Mouse (Mus musculus) granulocyte monocyte progenitor cell, adult 5-6 weeks (primary cell): ENCODE results near the gene Xab2. TPM values are rescaled to one million over a fixed set of nuclear protein-coding genes. Genes with fewer than 3 reads are reported as not detected.
"Not testable (repeated sequence)": the region's sequence is repeated elsewhere in the genome, so short reads cannot be mapped to it uniquely, and the experiment has no call there.

Experiments
- ATAC-seq: replicated peaks from 2 replicates; pipeline ENCODE4 v1.8.0; 2016; ENCODE audit warnings: mild to moderate bottlenecking, moderate TSS enrichment, inconsistent platforms; ENCODE audit not compliant: poor library complexity, severe bottlenecking
- total RNA-seq, 2 experiments: library from RNA; stranded (forward) in 1 of 2; stranded (reverse) in 1 of 2; fragments of 200-712, 200-1000 nt in 1 of 2; fragments of >200 nt in 1 of 2; fragmentation: Nextera tagmentation in 1 of 2; gene quantifications; 2 replicates each; pipeline ENCODE4 v1.2.3; 2014 to 2017

The Xab2 gene
- total RNA-seq, 2 experiments from 2014 or later = 35.2 to 51.3 TPM

DNA sequence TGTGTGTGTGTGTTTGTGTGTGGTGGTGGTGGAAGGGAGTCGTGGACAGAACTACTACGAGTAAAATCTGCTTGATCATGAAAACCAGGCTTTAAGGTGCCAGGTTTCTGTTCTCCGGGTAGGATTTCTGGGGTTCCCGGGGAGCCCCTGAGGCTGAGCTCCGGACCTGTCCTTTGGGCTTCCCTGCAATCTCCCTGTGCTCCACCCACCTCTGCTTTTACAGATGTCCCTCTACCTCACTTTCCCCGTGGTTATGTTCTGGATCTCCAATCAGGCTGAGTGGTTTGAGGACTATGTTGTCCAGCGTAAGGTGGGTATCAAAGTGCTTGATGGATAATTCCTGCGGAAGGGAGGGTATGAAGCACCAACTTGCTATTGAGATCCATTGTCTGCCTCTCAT, 1.0 kb upstream of the Xab2 start:
- ATAC-seq = no peak

DNA sequence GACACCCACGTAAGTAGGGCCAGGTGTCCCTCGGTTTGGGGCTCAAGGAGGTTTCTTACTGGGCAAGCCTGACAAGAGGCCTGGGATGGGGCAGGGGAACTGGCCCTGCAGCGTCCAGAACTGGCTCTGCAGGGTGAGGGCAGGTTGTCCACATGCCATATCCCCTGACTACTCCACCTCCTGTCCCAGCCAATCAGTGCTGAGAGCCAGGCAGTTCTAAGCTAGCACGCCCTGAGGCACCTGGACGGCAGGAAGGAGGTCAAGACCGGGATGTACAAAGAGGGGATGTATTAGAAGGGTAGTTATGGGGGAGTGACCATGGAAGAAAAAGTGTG, 11.3 kb downstream of the Xab2 start:
- ATAC-seq = no peak

DNA sequence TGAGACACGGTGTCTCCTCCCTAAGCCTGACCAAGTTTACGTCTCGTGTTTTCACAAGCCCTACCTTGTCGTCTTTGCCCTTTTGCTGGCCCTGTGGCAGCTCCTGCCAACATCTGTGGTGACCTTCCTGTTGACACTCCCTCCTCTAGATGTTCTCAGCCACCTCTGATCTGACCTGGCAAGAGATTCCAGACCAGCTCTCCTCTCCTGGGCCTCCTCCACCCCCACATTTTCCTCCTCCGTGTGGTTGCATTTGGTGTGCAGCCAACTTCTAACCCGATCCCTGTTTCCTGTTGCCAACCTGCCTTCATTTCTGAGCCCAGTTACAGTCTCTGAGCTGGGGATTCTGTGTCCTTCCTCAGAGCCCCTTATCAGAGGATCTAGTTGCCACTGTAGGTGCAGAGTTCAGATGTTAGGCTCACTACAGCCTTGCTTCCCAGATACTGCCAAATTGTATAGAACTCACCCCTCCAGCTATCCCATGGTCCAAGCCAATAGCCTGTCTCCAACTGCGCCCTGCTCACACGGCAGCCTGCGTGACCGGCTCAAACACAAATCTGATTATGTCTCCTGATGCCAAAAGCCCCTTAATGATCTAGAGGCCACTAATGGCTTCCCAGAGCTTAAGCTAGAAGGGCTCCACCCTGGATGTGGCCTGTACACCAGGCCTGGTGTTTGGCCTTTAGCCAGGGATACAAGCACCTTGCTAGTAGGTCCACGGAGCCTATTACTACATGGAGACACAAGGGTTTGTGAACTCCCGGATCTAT, 11.9 kb downstream of the Xab2 start:
- no peak for ATAC-seq

DNA sequence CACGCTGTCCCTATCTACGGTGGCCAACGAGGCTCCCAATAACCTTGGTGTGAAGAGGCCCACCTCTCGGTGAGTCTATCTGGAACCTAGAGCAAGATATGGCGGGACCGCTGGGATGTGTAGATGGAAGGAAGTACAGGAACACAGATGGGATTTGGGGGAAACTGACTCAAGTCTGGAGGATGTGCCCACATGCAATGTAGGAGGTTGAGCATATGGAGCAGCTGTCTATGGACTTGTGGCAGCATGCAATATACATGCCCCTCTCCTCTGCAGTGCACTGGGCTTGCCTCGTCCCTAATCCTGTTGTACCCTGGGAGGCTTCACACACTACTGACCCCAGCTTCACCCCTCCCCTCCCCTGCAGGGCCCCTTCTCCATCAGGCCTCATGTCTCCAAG, 13.3 kb downstream of the Xab2 start:
- ATAC-seq = no peak

DNA sequence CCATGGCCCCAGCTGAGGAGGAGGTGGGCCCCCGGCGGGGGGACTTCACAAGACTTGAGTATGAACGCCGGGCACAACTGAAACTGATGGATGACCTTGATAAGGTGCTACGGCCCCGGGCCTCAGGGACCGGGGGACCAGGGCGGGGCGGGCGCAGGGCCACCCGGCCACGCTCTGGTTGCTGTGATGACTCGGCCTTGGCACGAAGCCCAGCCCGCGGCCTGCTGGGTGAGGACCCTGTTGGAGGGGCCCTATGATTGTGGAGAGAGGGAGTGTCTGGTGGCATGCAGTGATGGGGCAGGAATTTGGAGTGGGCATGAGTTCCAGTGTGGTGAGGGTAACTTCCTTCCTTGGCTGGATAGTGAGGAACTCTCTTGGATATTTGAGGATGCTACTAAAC, 14.5 kb downstream of the Xab2 start:
- peak; percentile 36; the same call in 1 of the 2 replicates for ATAC-seq

DNA sequence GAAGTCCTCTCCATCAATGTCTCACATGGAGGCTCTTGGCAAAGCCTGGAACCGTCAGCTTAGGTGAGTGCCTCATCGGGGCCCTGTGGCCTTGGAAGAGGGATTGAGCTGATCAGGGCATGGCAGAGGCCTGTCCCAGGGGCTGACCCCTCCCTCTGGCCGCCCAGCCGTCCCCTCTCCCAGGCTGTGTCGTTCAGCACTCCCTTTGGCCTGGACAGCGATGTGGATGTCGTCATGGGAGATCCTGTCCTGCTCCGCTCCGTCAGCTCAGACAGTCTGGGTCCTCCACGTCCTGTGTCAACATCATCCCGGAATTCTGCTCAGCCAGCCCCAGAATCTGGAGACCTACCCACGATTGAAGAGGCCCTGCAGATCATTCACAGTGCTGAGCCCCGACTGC, 17.7 kb downstream of the Xab2 start:
- no peak for ATAC-seq

DNA sequence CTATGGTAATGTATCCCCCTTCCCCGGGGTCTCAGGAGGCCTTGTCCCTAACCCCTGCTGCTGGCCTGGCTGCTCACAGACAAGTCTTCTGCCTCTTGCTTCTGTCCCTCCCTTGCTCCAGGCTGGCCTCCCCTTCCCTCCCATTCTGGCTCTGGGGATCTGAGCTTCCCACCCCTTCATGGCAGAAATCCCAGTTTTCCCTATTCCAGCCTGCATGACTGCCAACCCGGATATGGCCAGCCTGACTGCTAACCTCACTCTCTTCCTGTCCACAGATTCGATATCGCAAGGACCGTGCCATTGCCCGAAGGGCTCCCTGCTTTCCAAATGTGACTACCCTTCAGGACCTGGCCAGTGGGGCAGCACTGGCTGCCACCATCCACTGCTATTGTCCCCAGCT, 20.7 kb downstream of the Xab2 start:
- ATAC-seq = no peak

DNA sequence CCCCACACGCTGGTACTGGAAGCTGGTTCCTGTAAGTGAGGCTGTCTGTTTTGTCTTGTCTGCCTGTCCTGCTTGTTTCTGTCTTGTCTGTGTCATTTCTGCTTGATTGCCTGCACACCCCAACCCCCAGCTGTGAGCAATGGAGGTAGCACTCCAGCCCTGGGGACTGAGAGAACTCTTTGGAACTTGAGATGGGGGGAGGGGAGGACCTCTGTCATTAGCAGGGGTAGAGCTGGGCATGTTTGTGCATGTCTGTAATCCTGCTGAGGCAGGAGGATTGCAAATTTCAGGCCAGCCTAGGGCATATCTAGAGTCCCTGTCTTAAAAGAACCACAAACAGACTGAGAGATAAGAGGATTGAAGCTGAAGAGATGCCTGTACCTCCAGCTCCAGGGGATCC, 21.9 kb downstream of the Xab2 start:
- ATAC-seq = no peak

DNA sequence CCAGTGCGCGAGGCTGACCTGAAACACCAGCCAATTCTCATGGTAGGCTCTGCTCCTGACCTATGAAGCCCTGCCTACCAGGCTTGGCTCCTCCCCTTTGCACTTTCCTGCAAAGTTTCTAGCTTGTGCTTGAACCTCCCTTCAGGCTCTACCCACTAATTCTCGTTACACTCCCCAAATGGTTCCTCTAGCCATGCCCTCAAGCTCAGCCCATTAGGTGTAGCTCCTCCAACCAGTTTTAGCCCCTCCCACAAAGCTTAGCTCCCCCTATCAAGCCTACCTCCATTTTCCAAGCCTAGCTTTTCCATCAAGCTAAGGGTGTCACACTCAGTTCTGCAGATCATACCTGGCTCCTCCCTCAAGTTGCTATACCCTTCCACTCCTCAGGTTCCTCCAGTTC, 23.1 kb downstream of the Xab2 start:
- no peak for ATAC-seq

DNA sequence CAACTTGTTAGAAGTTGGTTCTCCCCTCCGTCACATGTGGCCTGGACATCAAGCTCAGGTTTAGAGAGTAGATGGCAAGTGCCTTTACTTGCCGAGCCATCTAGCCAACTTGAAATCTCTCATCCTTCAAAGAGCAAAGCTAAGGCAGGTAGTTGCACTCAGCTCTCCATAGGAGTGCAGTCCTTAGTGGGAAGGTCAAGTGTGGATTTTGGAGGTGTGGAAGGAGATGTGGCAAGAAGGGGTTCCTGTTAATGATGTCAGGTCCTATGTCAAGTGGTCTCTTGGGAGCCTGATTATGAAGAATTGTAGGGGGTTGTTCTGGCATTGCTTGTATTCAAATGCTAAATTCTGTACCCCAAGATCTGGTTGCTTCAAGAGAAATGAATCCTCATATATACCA, 26.6 kb downstream of the Xab2 start:
- ATAC-seq = no peak

DNA sequence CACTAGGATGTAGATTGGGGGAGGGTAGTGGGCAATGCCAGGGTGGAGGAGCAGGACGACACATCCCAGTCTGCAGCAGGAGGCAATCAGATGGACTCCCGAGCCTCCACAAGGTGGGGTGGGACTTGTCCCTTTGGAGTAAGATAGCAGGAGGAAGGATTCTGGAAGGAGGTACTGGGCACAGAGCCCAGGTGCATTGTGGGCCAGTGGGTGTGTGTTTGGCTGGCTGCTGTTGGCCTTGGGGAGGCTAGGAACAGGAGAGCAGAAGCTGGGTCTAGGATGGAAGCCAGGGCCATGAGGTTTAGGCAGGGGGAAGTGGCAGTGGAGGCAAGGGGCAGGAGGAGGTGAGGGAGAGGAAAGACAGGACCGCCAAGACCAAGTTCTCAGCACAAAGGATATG, 27.6 kb downstream of the Xab2 start:
- 0 out of 2 replicates have a peak, but pooled peaks have one; percentile 14 for ATAC-seq

DNA sequence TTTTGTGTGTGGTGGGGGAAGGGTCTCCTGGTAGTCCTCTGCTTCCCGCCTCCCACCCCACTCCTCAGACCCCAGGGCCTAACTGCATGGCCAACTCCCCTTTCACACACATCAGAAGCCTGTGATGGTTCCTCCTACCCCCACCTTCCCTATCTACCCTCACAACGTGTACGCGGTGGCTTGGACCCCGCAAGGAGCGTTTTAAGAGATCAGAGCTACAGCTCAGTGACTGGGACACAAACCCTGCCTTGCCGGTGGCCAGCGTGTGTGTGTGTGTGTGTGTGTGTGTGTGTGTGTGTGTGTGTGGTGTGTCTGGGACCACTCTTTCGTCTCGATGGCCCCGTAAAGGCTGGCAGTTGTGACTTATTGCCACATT, 32.9 kb downstream of the Xab2 start:
- ATAC-seq = peak; percentile 26; the same call in 1 of the 2 replicates

DNA sequence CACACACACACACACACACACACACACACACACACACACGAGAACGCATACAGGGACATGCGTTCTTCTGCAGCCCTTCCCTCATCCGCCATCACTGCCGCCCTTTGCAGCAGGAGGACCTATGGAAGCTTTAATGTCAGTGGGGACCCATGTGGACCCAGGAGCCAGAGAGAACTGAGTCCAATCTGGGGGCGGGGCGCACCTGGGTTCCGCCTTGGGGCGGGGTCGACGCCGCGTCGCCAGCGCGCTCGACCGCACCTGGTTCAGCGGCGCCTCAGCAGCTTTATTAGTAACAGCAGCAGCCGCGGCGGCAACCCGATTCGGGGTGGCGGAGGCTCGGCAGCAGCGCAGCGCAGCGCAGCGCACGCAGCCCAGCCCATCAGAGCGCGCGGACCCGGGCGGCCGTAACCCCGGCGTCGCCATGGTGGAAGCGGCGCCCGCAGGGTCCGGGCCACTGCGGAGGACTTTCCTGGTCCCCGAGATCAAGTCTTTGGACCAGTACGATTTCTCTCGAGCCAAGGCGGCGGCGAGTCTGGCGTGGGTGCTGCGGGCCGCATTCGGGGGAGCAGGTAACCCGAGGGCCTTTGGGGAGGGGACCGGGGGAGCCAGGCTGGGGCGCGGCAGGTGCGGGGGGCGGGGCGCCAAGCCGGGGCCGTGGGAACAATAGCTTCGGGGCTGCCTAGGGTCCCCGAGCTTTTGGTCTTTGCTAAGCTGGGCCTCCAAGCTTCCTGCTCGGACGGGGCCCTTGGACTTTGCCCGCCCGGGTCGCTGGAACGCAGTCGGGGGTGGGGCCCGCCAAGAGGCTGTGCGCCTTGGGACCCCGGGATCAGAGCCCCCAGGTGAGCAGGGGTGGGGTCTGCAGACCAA, 33.5 kb downstream of the Xab2 start:
- peak; percentile 74 for ATAC-seq

DNA sequence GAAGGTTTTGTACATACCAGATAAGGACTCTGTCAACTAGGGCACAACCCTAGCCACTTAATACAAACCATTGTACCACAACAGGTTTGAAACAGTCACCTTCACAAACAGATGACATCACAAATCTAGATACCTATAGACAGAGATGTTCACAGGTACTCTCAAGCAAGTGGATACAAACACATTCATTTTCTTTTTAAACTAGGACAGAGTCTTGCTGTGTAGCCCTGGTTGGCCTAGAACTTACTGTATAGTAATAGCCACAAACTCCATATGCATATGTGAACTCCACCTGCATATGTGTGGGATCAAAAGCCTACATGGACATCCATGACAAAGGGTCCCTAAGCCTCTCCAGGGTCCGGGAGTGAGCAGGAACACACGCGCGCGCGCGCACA, 34.1 kb downstream of the Xab2 start, which contains the start of gene Camsap3:
Camsap3 (plus strand) TSS at position 301 of the 398 bp plus-strand sequence.
- no peak for ATAC-seq

DNA sequence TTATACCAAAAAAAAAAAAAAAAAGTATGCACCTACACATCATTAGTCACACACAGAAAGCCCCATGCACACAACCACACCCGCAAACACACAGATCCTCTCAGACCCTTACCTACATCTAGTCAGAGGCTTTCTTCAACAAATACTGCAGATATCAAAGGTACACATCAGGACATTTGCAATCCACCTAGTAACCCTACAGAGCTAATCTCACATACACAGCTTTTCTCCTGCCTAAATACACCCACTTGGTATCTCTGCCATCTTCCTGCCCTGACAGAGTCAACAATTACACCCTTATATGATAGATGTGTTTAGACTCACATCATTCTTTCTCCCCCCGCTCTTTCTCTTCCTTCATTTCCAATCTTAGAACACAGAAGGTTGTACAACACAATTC, 34.7 kb downstream of the Xab2 start:
- no peak for ATAC-seq

DNA sequence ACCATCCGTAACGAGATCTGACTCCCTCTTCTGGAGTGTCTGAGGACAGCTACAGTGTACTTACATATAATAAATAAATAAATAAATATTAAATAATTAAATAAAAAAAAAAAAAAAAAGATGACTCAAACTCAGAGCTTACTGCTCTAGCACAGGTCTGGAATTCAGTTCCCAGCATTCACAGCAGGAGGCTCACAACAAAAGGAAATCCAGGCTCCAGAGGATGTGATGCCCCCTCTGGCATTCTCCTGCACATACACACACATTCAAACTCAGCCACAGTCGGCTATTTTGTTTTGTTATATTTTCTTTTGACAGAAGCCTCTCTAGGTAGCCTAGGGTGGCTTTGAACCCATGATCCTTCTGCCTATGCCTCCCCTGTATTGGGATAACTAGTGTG, 39.2 kb downstream of the Xab2 start:
- not testable (repeated sequence) for ATAC-seq

DNA sequence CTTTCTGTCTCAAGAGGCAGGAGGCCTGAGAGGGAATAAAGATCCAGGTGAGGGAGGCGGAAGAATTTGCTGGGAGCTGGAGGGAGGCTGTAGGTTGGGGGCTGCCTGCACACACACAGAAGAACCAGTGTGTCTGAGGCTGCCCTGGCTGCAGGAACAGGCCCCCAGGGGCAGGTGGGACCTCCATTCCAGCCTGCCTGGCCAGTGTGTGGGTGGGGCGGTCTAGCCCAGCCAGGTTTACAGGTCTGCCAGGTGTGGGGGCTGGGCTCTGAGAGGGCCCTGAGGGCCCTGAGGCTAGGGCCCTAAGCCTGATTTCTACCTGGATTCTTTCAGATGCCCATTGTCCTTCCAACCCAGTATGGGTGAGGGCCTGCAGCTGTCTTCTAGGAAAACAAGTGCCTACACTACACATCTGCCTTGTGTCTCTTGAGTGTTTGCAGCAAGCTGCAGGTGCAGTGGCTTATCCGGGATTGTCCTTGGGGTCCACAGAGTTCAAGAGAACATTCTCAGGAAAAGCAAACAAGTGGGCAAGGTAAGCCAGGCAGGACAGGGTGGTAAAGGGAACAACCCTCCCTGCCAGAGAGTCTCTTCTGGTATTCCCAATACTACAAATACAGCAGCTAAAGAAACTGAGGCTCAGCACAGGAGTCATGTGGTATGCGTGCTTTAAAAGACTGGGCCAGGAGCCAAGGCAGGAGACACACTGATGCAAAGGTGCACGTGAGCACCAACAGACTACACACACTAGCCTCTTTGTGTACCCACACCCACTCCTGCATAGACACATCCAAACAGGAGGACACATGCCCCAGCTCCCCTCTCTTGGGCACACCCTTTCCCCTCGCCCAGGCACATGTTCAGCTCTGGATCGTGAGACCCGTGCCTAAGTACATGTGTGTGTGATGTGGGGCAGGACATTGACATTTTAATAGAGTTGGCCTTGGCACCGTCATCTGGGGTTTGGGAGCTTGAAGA, 41.4 kb downstream of the Xab2 start:
- ATAC-seq = no peak

DNA sequence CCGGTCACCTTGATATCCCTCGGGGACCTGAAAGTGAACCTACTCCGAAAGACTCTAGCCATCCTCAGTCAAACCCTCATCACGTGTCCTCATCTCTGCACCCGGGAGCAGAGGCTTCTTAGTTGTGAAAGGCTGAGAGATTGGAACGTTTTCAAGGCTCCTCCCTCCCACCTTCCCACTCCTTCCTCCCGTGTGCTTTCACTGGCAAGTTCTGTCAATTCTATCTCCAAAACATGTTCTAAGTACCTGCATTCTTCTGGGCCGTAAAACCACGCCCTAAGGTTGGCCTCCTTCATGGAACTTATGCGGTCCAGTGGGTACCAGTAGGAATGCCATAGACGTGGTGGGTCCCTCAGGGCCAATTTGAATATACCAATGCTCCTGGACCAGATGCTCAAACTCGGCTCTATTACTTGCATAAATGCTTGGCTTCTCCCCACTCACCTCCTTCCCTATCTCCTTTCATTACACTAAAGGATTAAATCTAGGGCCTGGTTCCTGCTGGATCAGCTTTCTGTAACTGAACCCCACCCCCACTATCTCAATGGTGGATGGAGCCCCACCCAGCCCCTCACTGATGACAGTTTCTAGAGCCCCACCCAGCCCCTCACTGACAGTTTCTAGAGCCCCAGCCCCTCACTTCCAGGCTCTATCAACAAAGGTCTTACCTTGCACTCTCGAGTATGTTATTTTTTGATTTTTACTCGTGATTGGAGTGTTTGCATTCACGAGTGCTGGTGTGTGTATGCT, 44.7 kb downstream of the Xab2 start:
- no peak for ATAC-seq

DNA sequence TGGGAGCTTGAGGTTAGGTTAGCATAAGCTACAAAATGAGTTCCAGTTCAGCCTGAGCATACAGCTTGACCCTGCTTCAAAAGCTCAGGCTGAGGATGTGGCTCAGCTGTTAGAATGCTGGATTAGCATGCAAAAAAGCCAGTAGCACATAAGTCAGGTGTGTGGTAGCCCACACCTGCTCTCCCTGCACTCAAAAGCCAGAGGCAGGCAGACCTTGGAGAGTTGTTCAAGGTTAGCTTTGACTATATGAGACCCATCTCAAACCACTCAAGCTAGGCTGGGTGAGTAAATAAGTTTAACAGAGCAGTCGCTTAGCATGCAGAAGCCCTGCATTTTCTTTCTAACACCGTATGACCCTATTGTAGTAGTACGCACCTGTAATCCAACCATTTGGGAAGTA, 46.6 kb downstream of the Xab2 start:
- ATAC-seq = no peak

DNA sequence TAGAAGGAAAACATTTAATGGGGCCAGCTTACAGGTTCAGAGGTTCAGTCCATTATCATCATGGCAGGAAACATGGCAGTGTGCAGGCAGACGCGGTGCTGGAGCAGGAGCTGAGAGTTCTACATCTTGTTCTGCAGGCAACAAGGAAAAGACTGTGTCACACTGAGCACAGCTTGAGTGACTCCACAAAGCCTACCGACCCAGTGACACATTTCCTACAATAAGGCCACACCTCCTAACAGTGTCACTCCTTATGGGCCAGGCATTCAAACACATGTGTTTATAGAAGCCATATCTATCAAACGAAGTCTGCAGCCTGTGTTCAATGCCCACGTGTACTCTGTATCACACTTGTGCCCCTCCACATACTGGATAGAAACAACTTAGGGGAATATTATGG, 51.3 kb downstream of the Xab2 start:
- no peak for ATAC-seq
